Mouse (Mus musculus): Measurements from ENCODE around the gene Noto. TPM values are rescaled to one million over a fixed set of nuclear protein-coding genes. Genes with fewer than 3 reads are reported as not detected.
A peak's percentile ranks its signal among the peaks of the same experiment; 100 is the strongest.

Noto gene
- polyA plus RNA-seq, 1 experiment from 2014 or later: not detected

DNA sequence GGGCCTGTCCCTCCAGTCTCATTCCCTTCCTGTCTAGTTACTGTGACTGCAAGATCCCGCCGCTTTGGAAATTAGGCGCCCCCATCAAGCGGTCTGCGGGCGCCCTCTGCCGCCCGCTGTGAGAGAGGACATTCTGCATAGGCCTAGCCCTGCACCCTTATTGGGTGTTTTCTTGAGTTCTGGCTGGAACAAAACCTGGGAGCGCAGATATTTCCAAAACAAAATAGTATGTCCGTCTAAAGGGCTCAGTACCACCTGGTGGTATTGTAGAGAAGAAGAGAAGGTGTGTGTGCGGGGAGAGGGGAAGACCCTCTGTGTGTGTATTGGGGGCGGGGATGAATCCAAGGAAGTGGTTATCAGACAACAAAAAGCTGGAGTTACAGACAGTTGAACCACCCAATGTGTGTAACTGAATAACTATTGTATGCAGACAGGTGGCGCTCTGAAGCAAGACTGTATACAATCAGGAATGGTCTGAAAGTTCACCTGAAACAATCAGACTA lies 12.9 kb upstream of the Noto start:
- Histone ChIP-seq H3K36me3 (ENCODE audit: control insufficient read depth, insufficient read depth, low read length) (no peaks in the 10 kb centered on the region), H3K4me1 (ENCODE audit: control insufficient read depth, insufficient read depth, low read depth, low read length) (peaks cover 6% of the 10 kb centered on the region), H3K27ac (ENCODE audit: low read depth, low read length) (no peak overlapping the region), H3K9me3 (ENCODE audit: control insufficient read depth, low read length) (no peaks in the 10 kb centered on the region), H3K4me2 (ENCODE audit: low read length) (peak overlapping the region; percentile 25; the same call in 1 of the 2 replicates), H3K4me3 (ENCODE audit: low read length) (no peak overlapping the region), H3K27me3 (replicated peaks; ENCODE audit: control insufficient read depth, insufficient read depth, low read length) (peaks cover 27% of the 10 kb centered on the region), H3K9ac (ENCODE audit: low read depth, low read length) (no peak overlapping the region)
- 9% methylated on average over 13 of the region's 13 CpGs for WGBS
- peak; percentile 92 for ATAC-seq

DNA sequence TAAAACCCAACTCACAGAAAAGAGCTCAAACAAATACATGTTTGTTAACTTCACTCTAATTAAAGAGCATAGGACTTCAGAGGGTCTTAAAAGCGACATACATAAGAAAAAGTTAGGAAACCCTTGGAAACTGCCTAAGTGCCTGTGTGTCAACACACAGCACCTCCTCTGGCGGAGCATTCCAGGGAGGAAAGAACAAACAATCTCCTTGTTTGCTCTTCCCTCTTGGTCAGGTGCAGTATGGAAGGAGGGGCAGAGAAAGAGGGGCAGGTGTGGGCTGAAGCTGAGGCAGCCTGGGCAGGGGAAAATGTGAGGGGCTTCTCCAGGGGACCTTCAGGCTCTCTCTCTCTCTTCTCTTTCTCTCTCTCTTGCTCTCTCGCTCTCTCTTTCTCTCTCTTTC lies 7.9 kb upstream of the Noto start:
- Histone ChIP-seq H3K4me2 (ENCODE audit: low read length) (no peak overlapping the region), H3K9me3 (ENCODE audit: control insufficient read depth, low read length) (no peaks in the 10 kb centered on the region), H3K9ac (ENCODE audit: low read depth, low read length) (no peak overlapping the region), H3K27me3 (replicated peaks; ENCODE audit: control insufficient read depth, insufficient read depth, low read length) (no peaks in the 10 kb centered on the region), H3K4me1 (ENCODE audit: control insufficient read depth, insufficient read depth, low read depth, low read length) (no peaks in the 10 kb centered on the region), H3K27ac (ENCODE audit: low read depth, low read length) (no peak overlapping the region), H3K4me3 (ENCODE audit: low read length) (no peak overlapping the region), H3K36me3 (ENCODE audit: control insufficient read depth, insufficient read depth, low read length) (no peaks in the 10 kb centered on the region)
- ATAC-seq: no peak
- 65% methylated on average over 3 of the region's 3 CpGs for WGBS

DNA sequence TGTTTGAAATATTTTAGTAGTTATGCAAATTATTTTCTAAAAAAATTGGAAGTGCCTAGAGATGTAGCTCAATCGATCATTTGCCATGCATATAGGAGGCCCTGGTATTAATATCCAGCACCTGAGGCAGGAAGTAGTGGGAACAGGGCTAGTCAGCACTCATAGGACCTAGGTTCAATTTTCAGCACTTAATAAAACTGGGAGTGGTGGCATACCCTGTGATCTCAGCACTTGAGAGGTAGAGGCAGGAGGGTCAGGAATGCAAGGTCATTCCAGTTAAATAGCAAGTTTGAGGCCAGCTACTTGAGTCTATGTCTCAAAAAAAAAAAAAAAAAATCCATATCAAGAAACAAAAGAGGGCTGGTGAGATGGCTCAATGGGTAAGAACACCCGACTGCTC lies 4.5 kb upstream of the Noto start:
- no peak overlapping the region for H3K4me2 ChIP-seq (ENCODE audit: low read length)
- no peaks in the 10 kb centered on the region for H3K36me3 ChIP-seq (ENCODE audit: control insufficient read depth, insufficient read depth, low read length)
- no peak for ATAC-seq
- no peak overlapping the region for H3K9ac ChIP-seq (ENCODE audit: low read depth, low read length)
- H3K27ac ChIP-seq (ENCODE audit: low read depth, low read length): no peak overlapping the region
- H3K4me3 ChIP-seq (ENCODE audit: low read length): no peak overlapping the region
- H3K27me3 ChIP-seq (replicated peaks; ENCODE audit: control insufficient read depth, insufficient read depth, low read length): 0 out of 2 replicates have a peak, but pooled peaks cover 3% of the 10 kb centered on the region
- H3K9me3 ChIP-seq (ENCODE audit: control insufficient read depth, low read length): no peaks in the 10 kb centered on the region
- no peaks in the 10 kb centered on the region for H3K4me1 ChIP-seq (ENCODE audit: control insufficient read depth, insufficient read depth, low read depth, low read length)
- WGBS: 91% methylated on average over 2 of the region's 2 CpGs

DNA sequence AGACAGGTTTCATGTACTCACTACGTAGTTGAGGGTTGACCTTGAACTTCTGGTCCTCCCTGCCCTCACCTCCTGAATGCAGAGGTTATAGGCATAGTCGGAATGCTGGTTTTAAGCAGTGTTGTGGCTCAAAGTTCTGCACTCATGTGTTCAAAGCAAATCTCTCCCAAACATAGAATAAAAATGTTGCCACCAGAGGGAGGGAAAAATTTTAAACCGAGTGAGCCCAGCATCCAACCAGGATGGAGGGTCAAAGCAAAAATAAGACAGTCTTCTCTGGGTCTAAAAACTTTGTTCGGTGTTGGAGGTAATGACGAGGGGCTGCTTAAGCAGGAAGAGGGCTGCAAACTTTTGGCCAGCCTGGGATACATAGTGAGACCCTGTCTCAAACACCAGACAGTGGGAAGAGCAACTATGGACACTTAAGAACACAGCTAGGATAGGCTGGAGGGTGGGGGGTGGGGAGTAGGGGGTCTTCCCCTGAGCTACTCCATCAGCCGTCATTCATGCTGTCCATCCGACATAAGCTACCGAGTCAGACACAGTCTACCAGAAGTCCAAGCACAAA lies 7.7 kb downstream of the Noto start:
- no peaks in the 10 kb centered on the region for H3K9me3 ChIP-seq (ENCODE audit: control insufficient read depth, low read length)
- H3K4me1 ChIP-seq (ENCODE audit: control insufficient read depth, insufficient read depth, low read depth, low read length): peaks cover 5% of the 10 kb centered on the region
- no peaks in the 10 kb centered on the region; the same call in 1 of the 2 replicates for H3K27me3 ChIP-seq (replicated peaks; ENCODE audit: control insufficient read depth, insufficient read depth, low read length)
- ATAC-seq: peak; percentile 72
- H3K4me3 ChIP-seq (ENCODE audit: low read length): peak overlapping the region; percentile 97
- H3K27ac ChIP-seq (ENCODE audit: low read depth, low read length): 0 out of 2 replicates have a peak overlapping the region, but pooled peaks have one; percentile 35
- H3K9ac ChIP-seq (ENCODE audit: low read depth, low read length): peak overlapping the region; percentile 80
- H3K36me3 ChIP-seq (ENCODE audit: control insufficient read depth, insufficient read depth, low read length): no peaks in the 10 kb centered on the region
- peak overlapping the region; percentile 88 for H3K4me2 ChIP-seq (ENCODE audit: low read length)
- WGBS: 44% methylated on average over 8 of the region's 8 CpGs

DNA sequence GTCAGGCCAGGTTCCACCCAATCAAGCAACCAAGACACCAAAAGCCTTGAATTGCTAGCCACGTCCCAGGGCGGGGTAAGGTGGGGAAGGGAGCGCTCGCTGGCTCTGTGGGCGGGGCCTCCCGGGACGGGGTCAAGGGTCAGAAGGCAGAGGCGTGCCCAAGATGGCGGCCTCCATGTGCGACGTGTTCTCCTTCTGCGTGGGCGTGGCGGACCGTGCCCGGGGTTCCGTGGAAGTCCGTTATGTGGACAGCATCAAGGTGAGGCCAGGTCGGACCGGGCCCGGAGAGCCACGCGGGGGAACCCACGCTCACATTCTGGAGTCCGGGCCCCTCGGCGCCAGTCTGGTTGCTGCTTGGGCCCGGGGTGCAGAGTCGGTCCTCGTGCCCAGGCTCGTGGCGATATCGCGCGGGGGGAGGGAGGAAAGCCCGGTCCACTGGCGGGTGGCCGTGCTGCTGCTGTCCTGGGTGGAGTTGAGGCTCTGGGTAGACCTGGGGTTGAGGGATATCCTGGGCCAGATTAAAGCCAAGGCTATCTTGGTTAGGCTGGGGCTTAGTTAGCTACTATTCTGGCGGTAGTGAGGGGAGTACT lies 8.3 kb downstream of the Noto start, which contains the start of gene Smyd5:
Gene Smyd5, plus strand, starts transcription at position 148 of the 590 bp plus-strand sequence.
- ATAC-seq: peak; percentile 89
- peak within 1 kb of the TSS; percentile 97 for H3K4me3 ChIP-seq (ENCODE audit: low read length)
- no peaks in the 10 kb centered on the region for H3K9me3 ChIP-seq (ENCODE audit: control insufficient read depth, low read length)
- H3K9ac ChIP-seq (ENCODE audit: low read depth, low read length): peak within 1 kb of the TSS; percentile 80
- H3K4me1 ChIP-seq (ENCODE audit: control insufficient read depth, insufficient read depth, low read depth, low read length): peaks cover 5% of the 10 kb centered on the region
- peak within 1 kb of the TSS; percentile 88 for H3K4me2 ChIP-seq (ENCODE audit: low read length)
- no peaks in the 10 kb centered on the region for H3K36me3 ChIP-seq (ENCODE audit: control insufficient read depth, insufficient read depth, low read length)
- WGBS: under 1% methylated on average over 38 of the region's 39 CpGs
- H3K27ac ChIP-seq (ENCODE audit: low read depth, low read length): peak within 1 kb of the TSS; percentile 35; the same call in 1 of the 2 replicates
- no peaks in the 10 kb centered on the region; the same call in 1 of the 2 replicates for H3K27me3 ChIP-seq (replicated peaks; ENCODE audit: control insufficient read depth, insufficient read depth, low read length)

DNA sequence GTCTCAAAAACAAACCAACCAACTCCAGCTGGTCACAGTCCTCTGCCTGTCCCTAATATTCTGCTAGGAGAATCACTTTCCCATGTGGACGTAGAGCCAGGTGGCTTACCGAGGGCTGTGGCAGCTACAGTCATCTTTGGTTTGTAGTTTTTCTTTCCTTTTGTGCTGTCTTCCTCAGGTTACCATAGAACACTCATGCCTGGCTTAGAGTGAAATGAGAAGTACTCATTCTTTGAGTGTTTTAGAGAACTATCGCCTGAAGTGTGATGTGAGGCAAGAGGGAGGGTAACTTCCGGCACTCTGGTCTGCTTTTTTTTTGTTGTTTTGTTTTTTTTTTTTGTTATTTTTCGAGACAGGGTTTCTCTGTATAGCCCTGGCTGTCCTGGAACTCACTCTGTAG lies 10.2 kb downstream of the Noto start:
- Histone ChIP-seq H3K4me1 (ENCODE audit: control insufficient read depth, insufficient read depth, low read depth, low read length) (peaks cover 5% of the 10 kb centered on the region), H3K4me3 (ENCODE audit: low read length) (no peak overlapping the region), H3K36me3 (ENCODE audit: control insufficient read depth, insufficient read depth, low read length) (peaks cover 4% of the 10 kb centered on the region; the same call in 1 of the 2 replicates), H3K9ac (ENCODE audit: low read depth, low read length) (no peak overlapping the region), H3K9me3 (ENCODE audit: control insufficient read depth, low read length) (no peaks in the 10 kb centered on the region), H3K27ac (ENCODE audit: low read depth, low read length) (no peak overlapping the region), H3K27me3 (replicated peaks; ENCODE audit: control insufficient read depth, insufficient read depth, low read length) (no peaks in the 10 kb centered on the region), H3K4me2 (ENCODE audit: low read length) (no peak overlapping the region)
- no peak for ATAC-seq
- 89% methylated on average over 5 of the region's 5 CpGs for WGBS

DNA sequence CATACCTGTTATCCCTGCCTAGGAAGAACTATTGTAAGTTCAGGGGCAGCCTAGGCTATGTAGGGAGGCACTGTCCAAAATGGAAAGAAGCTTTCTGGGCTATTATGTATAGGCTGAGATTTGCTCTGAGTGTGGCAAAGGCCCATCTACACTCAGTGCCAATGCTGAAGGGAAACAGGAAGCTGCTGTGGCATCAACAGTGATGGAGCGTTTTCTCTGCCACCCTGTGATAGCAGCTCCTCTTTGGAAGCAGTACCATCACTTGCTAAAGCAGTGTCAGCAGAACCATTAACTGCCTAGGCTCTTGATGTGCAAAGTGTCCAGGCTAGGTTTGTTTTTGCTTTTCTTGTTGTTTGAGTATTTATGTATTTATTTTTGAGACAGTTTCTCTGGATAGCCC lies 12.5 kb downstream of the Noto start:
- H3K27ac ChIP-seq (ENCODE audit: low read depth, low read length): no peak overlapping the region
- WGBS: 88% methylated on average over 1 of the region's 1 CpGs
- ATAC-seq: no peak
- peaks cover 5% of the 10 kb centered on the region for H3K4me1 ChIP-seq (ENCODE audit: control insufficient read depth, insufficient read depth, low read depth, low read length)
- peaks cover 10% of the 10 kb centered on the region; the same call in 1 of the 2 replicates for H3K36me3 ChIP-seq (ENCODE audit: control insufficient read depth, insufficient read depth, low read length)
- H3K27me3 ChIP-seq (replicated peaks; ENCODE audit: control insufficient read depth, insufficient read depth, low read length): no peaks in the 10 kb centered on the region
- no peak overlapping the region for H3K9ac ChIP-seq (ENCODE audit: low read depth, low read length)
- H3K4me2 ChIP-seq (ENCODE audit: low read length): no peak overlapping the region
- H3K4me3 ChIP-seq (ENCODE audit: low read length): no peak overlapping the region
- no peaks in the 10 kb centered on the region for H3K9me3 ChIP-seq (ENCODE audit: control insufficient read depth, low read length)

DNA sequence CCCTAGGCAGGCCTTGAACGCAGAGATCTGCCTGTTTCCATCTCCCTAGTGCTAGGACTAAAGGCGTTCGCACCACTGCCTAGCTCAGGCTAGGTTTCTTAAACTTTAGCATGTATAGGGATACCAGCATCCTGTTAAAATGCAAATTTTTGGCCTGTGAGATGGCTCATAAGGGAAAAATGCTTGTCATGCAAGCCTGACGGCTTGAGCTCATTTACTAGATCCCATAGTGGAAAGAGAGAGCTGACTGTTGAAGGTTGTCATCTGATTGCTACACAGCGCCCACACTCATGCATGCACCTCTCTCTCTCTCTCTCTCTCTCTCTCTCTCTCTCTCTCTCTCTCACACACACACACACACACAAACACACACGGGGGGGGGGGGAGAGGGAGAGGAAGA lies 12.9 kb downstream of the Noto start:
- Histone ChIP-seq H3K4me2 (ENCODE audit: low read length) (no peak overlapping the region), H3K27me3 (replicated peaks; ENCODE audit: control insufficient read depth, insufficient read depth, low read length) (no peaks in the 10 kb centered on the region), H3K9me3 (ENCODE audit: control insufficient read depth, low read length) (no peaks in the 10 kb centered on the region), H3K4me1 (ENCODE audit: control insufficient read depth, insufficient read depth, low read depth, low read length) (peaks cover 5% of the 10 kb centered on the region), H3K36me3 (ENCODE audit: control insufficient read depth, insufficient read depth, low read length) (peaks cover 13% of the 10 kb centered on the region; the same call in 1 of the 2 replicates), H3K9ac (ENCODE audit: low read depth, low read length) (no peak overlapping the region), H3K4me3 (ENCODE audit: low read length) (no peak overlapping the region), H3K27ac (ENCODE audit: low read depth, low read length) (no peak overlapping the region)
- ATAC-seq: no peak
- WGBS: 86% methylated on average over 5 of the region's 6 CpGs

DNA sequence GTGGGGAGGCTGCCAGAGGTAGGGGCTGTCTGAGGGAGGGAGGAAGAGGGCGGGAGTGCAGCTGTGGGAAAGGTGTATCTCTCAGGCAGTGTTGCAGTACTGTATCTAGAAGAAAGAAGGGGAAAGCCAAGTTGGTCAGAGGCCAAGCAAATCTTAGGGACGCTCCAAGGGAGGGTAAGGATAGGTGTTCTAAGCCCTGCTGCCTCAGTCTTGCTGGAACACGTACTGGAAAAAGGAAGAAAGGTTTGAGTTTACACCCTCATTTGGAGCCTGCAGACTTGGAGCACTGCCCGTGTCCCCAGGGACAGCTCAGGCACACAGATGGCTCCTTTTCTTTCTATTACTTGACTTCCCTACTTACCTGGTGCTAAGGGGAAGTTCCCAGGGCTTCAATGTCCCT lies 17.5 kb downstream of the Noto start:
- no peak overlapping the region for H3K27ac ChIP-seq (ENCODE audit: low read depth, low read length)
- H3K36me3 ChIP-seq (ENCODE audit: control insufficient read depth, insufficient read depth, low read length): peaks cover 25% of the 10 kb centered on the region
- H3K4me2 ChIP-seq (ENCODE audit: low read length): no peak overlapping the region
- no peaks in the 10 kb centered on the region for H3K9me3 ChIP-seq (ENCODE audit: control insufficient read depth, low read length)
- H3K4me1 ChIP-seq (ENCODE audit: control insufficient read depth, insufficient read depth, low read depth, low read length): no peaks in the 10 kb centered on the region
- no peaks in the 10 kb centered on the region for H3K27me3 ChIP-seq (replicated peaks; ENCODE audit: control insufficient read depth, insufficient read depth, low read length)
- no peak for ATAC-seq
- 94% methylated on average over 4 of the region's 4 CpGs for WGBS
- H3K4me3 ChIP-seq (ENCODE audit: low read length): no peak overlapping the region
- no peak overlapping the region for H3K9ac ChIP-seq (ENCODE audit: low read depth, low read length)

Measured in hindbrain, embryonic 16.5 days (tissue).